Mouse (Mus musculus): Measurements from ENCODE around the gene Tbc1d5. TPM values are rescaled to one million over a fixed set of nuclear protein-coding genes. Genes with fewer than 3 reads are reported as not detected.

Tbc1d5 gene
- polyA plus RNA-seq, 1 experiment = 0.38 TPM

DNA sequence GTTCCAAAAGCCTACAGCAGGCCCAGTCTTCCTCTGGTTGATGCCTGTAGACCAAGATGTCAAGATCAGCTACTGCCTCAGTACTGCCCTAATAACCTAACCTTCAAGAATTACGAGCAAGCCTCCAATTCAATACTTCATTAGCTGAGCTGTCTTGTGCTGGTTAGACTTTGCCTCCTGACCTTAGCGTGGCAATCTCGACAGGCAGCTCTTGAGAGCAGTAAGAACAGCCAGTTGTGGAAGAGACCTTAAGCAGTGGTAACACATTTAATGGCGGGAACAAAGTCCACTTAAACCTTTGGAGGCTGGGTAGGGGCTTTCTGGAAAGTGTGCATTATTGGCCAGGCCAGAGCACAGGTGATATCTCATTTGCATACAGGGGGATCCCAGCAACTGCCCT is 34.2 kb downstream of the Tbc1d5 start:
- TF ChIP-seq TAL1 (IDR thresholded peaks at IDR 0.05; ENCODE audit: low read length) = no peak
- no peak for TF ChIP-seq GATA1 (IDR thresholded peaks at IDR 0.05; ENCODE audit: low read length)
- no peak overlapping the region for H3K4me3 ChIP-seq (replicated peaks)
- no peaks in the 10 kb centered on the region for H3K4me1 ChIP-seq (ENCODE audit: control insufficient read depth)
- no peaks in the 10 kb centered on the region for H3K36me3 ChIP-seq (ENCODE audit: control insufficient read depth)
- H3K9me3 ChIP-seq (ENCODE audit: control insufficient read depth, low read length) = no peaks in the 10 kb centered on the region
- H3K27me3 ChIP-seq (ENCODE audit: control insufficient read depth) = no peaks in the 10 kb centered on the region

- Histone ChIP-seq H3K9me3 (ENCODE audit: control insufficient read depth, low read length) (no peaks in the 10 kb centered on the region), H3K36me3 (ENCODE audit: control insufficient read depth) (peaks cover 2% of the 10 kb centered on the region; the same call in 1 of the 2 replicates), H3K27me3 (ENCODE audit: control insufficient read depth) (no peaks in the 10 kb centered on the region), H3K4me3 (replicated peaks) (no peak overlapping the region), H3K4me1 (ENCODE audit: control insufficient read depth) (no peaks in the 10 kb centered on the region)
- no peak for TF ChIP-seq GATA1 (IDR thresholded peaks at IDR 0.05; ENCODE audit: low read length)
- TF ChIP-seq TAL1 (IDR thresholded peaks at IDR 0.05; ENCODE audit: low read length) = no peak
These were observed 37.1 kb downstream of the Tbc1d5 start for GRCm38 (mm10) chr17:51142095-51142494.

GRCm38 (mm10) chr17:51111194-51111593 is 68.0 kb downstream of the Tbc1d5 start:
- Histone ChIP-seq H3K4me1 (ENCODE audit: control insufficient read depth) (no peaks in the 10 kb centered on the region), H3K9me3 (ENCODE audit: control insufficient read depth, low read length) (no peaks in the 10 kb centered on the region), H3K4me3 (replicated peaks) (no peak overlapping the region), H3K27me3 (ENCODE audit: control insufficient read depth) (no peaks in the 10 kb centered on the region), H3K36me3 (ENCODE audit: control insufficient read depth) (peaks cover 4% of the 10 kb centered on the region)
- no peak for TF ChIP-seq GATA1 (IDR thresholded peaks at IDR 0.05; ENCODE audit: low read length)
- no peak for TF ChIP-seq TAL1 (IDR thresholded peaks at IDR 0.05; ENCODE audit: low read length)

DNA sequence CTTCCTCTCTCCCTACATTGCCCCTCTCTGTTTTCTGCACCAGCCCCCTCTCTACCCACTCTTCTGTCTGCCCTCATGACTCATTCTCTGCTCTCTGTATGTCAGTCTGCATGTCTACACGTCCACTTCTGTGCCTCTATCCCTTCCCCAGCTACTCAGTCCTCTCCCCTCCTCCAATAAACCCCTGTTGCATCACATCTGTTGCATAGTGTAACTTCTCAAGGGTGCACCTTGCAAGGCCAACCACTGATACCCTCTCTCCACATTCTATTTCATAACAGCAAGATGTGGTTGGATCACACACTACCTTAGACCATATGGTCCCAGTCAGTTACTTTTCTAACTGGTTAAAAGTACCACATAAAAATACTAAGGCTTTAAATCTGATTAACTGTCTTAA is 74.9 kb downstream of the Tbc1d5 start:
- H3K36me3 ChIP-seq (ENCODE audit: control insufficient read depth) = peaks cover 4% of the 10 kb centered on the region
- no peak overlapping the region for H3K4me3 ChIP-seq (replicated peaks)
- TF ChIP-seq TAL1 (IDR thresholded peaks at IDR 0.05; ENCODE audit: low read length) = no peak
- no peak for TF ChIP-seq GATA1 (IDR thresholded peaks at IDR 0.05; ENCODE audit: low read length)
- H3K4me1 ChIP-seq (ENCODE audit: control insufficient read depth) = no peaks in the 10 kb centered on the region
- H3K9me3 ChIP-seq (ENCODE audit: control insufficient read depth, low read length) = peaks cover 8% of the 10 kb centered on the region
- no peaks in the 10 kb centered on the region for H3K27me3 ChIP-seq (ENCODE audit: control insufficient read depth)

DNA sequence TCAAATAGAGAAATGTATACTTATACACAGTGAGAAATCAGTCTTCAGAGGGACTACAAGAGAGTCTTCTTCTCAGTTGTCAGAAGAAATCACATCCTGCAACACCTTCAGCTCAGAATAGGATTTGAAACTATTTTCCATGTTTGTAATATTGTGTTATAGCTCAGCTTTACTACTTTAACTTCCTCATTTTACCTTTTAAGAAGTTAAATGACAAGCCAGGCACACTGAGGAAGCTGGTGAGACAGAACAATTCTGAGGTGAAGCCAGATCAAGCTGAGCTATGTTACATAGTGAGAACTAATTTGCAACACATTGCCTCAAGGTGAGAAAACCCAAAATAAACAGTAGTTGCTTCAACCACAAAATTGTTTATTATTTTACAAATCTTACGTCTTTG is 135.3 kb downstream of the Tbc1d5 start:
- H3K27me3 ChIP-seq (ENCODE audit: control insufficient read depth) = no peaks in the 10 kb centered on the region
- TF ChIP-seq TAL1 (IDR thresholded peaks at IDR 0.05; ENCODE audit: low read length) = no peak
- no peak for TF ChIP-seq GATA1 (IDR thresholded peaks at IDR 0.05; ENCODE audit: low read length)
- H3K36me3 ChIP-seq (ENCODE audit: control insufficient read depth) = no peaks in the 10 kb centered on the region
- H3K4me1 ChIP-seq (ENCODE audit: control insufficient read depth) = peaks cover 6% of the 10 kb centered on the region
- no peaks in the 10 kb centered on the region for H3K9me3 ChIP-seq (ENCODE audit: control insufficient read depth, low read length)
- H3K4me3 ChIP-seq (replicated peaks) = no peak overlapping the region

GRCm38 (mm10) chr17:51040861-51041260 is 138.3 kb downstream of the Tbc1d5 start:
- H3K4me3 ChIP-seq (replicated peaks) = no peak overlapping the region

GRCm38 (mm10) chr17:51023227-51023626 is 155.9 kb downstream of the Tbc1d5 start:
- TF ChIP-seq GATA1 (IDR thresholded peaks at IDR 0.05; ENCODE audit: low read length) = no peak
- no peak for TF ChIP-seq TAL1 (IDR thresholded peaks at IDR 0.05; ENCODE audit: low read length)
- no peaks in the 10 kb centered on the region for H3K9me3 ChIP-seq (ENCODE audit: control insufficient read depth, low read length)
- no peaks in the 10 kb centered on the region for H3K36me3 ChIP-seq (ENCODE audit: control insufficient read depth)
- H3K4me1 ChIP-seq (ENCODE audit: control insufficient read depth) = no peaks in the 10 kb centered on the region
- H3K27me3 ChIP-seq (ENCODE audit: control insufficient read depth) = no peaks in the 10 kb centered on the region
- H3K4me3 ChIP-seq (replicated peaks) = no peak overlapping the region

More at GRCm38 (mm10) chr17:51040861-51041260, 138.3 kb downstream of the Tbc1d5 start:
- Histone ChIP-seq H3K9me3 (ENCODE audit: control insufficient read depth, low read length) (no peaks in the 10 kb centered on the region), H3K4me1 (ENCODE audit: control insufficient read depth) (peaks cover 6% of the 10 kb centered on the region), H3K36me3 (ENCODE audit: control insufficient read depth) (no peaks in the 10 kb centered on the region), H3K27me3 (ENCODE audit: control insufficient read depth) (no peaks in the 10 kb centered on the region)
- TF ChIP-seq TAL1 (IDR thresholded peaks at IDR 0.05; ENCODE audit: low read length) = no peak
- no peak for TF ChIP-seq GATA1 (IDR thresholded peaks at IDR 0.05; ENCODE audit: low read length)

DNA sequence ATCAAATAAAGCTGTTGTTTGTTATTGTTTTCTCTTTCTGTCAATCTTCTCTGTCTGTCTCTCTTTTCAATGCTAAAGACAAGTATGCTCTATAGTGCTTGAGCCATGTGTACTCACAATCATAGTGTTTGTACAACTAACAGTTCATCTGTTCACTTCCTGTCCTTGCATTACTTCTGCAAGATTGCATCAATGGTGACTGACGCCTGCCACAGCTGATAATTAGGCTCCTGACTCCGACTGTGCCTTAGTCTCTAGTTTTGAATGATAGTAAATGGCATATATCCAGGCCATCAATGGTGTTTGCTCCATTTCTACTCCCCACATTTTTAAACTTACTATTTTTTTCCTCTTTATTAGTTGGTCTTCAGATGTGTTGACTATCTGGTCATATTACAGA is 162.8 kb downstream of the Tbc1d5 start:
- Histone ChIP-seq H3K9me3 (ENCODE audit: control insufficient read depth, low read length) (no peaks in the 10 kb centered on the region), H3K4me3 (replicated peaks) (no peak overlapping the region), H3K36me3 (ENCODE audit: control insufficient read depth) (no peaks in the 10 kb centered on the region), H3K27me3 (ENCODE audit: control insufficient read depth) (no peaks in the 10 kb centered on the region), H3K4me1 (ENCODE audit: control insufficient read depth) (peaks cover 4% of the 10 kb centered on the region)
- no peak for TF ChIP-seq TAL1 (IDR thresholded peaks at IDR 0.05; ENCODE audit: low read length)
- TF ChIP-seq GATA1 (IDR thresholded peaks at IDR 0.05; ENCODE audit: low read length) = no peak

GRCm38 (mm10) chr17:51013908-51014307 is 165.2 kb downstream of the Tbc1d5 start:
- TF ChIP-seq GATA1 (IDR thresholded peaks at IDR 0.05; ENCODE audit: low read length) (no peak), TAL1 (IDR thresholded peaks at IDR 0.05; ENCODE audit: low read length) (no peak)
- Histone ChIP-seq H3K4me1 (ENCODE audit: control insufficient read depth) (peaks cover 4% of the 10 kb centered on the region), H3K27me3 (ENCODE audit: control insufficient read depth) (no peaks in the 10 kb centered on the region), H3K9me3 (ENCODE audit: control insufficient read depth, low read length) (no peaks in the 10 kb centered on the region), H3K36me3 (ENCODE audit: control insufficient read depth) (no peaks in the 10 kb centered on the region), H3K4me3 (replicated peaks) (no peak overlapping the region)

- no peaks in the 10 kb centered on the region for H3K27me3 ChIP-seq (ENCODE audit: control insufficient read depth)
- no peaks in the 10 kb centered on the region for H3K9me3 ChIP-seq (ENCODE audit: control insufficient read depth, low read length)
- no peak for TF ChIP-seq GATA1 (IDR thresholded peaks at IDR 0.05; ENCODE audit: low read length)
- no peak for TF ChIP-seq TAL1 (IDR thresholded peaks at IDR 0.05; ENCODE audit: low read length)
- no peak overlapping the region for H3K4me3 ChIP-seq (replicated peaks)
- no peaks in the 10 kb centered on the region for H3K36me3 ChIP-seq (ENCODE audit: control insufficient read depth)
- 0 out of 2 replicates have a peak, but pooled peaks cover 2% of the 10 kb centered on the region for H3K4me1 ChIP-seq (ENCODE audit: control insufficient read depth)
These were observed 176.0 kb downstream of the Tbc1d5 start for GRCm38 (mm10) chr17:51003179-51003578.

Measured in erythroblast, embryonic 14.5 days (primary cell).